Mouse (Mus musculus) embryonic facial prominence, embryonic 10.5 days (tissue): Measurements from ENCODE around the gene Slc7a4. TPM values are rescaled to one million over a fixed set of nuclear protein-coding genes. Genes with fewer than 3 reads are reported as not detected.

ENCODE experiments used
- DNase-seq: peaks from one replicate; pipeline ENCODE4 v3.0.0-alpha.2; 2017; ENCODE audit warnings: low spot score
- H3K27ac ChIP-seq: fragments of 300-500 bp; sonication (generic); replicated peaks from 2 replicates; pipeline ENCODE4 v1.5.1; 2016; ENCODE audit warnings: mild to moderate bottlenecking
- H3K27me3 ChIP-seq: fragments of 300-500 bp; sonication (generic); replicated peaks from 2 replicates; pipeline ENCODE4 v1.6.1; 2016; ENCODE audit warnings: low read depth, mild to moderate bottlenecking; ENCODE audit not compliant: poor library complexity, severe bottlenecking
- H3K36me3 ChIP-seq: fragments of 300-500 bp; sonication (generic); replicated peaks from 2 replicates; pipeline ENCODE4 v1.6.1; 2016; ENCODE audit warnings: mild to moderate bottlenecking, moderate library complexity
- H3K4me1 ChIP-seq: fragments of 300-500 bp; sonication (generic); 2 replicates; pipeline ENCODE4 v1.6.1; 2016
- H3K4me3 ChIP-seq: fragments of 300-500 bp; sonication (generic); 2 replicates; pipeline ENCODE4 v1.5.1; 2016; ENCODE audit warnings: mild to moderate bottlenecking, moderate library complexity
- H3K9me3 ChIP-seq: fragments of 300-500 bp; sonication (generic); 2 replicates; pipeline ENCODE4 v1.6.1; 2016; ENCODE audit warnings: mild to moderate bottlenecking
- WGBS: fragments of 180-500 bp; shearing (Covaris S2); methylation state at CpG from one replicate; pipeline ENCODE4 v1.1.7; 2016; 5-methylcytosine and 5-hydroxymethylcytosine counted together
- polyA plus RNA-seq: library from polyadenylated mRNA; unstranded; fragments of >200 nt; fragmentation: Nextera tagmentation; extraction: Ambion mirVana; gene quantifications from 2 replicates; pipeline ENCODE4 v1.2.1, GENCODE M21; 2016

Slc7a4 gene
- polyA plus RNA-seq, 1 experiment from 2014 or later: 1.6 TPM

DNA sequence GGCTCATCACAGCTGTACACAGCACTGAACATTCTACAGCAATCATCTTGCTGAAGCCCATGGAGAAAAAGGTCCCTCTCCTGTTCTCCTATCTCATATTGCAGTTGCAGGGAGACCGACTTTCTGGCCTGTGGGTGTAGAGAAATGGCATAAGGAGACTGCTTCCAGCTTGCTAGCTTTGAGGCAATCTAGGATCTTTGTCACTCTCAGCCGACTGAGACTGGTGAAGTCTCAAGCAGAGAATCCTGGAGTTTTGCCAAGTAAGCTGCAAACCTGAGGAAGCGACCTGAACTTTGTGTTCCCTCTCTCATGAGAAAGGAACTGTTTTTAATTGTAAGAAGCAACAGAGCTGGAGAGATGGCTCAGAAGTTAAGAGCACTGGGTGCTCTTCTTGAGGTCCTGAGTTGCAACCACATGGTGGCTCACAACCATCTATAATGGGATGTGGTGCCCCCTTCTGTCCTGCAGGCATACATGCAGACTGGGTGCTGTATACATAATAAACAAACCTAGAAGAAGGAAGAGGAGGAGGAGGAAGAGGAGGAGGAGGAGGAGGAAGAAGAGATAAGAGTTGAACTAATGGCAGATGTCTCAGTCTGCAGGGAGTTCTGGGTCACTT is 18.0 kb upstream of the Slc7a4 start:
- no peak overlapping the region for H3K27ac ChIP-seq
- H3K36me3 ChIP-seq: no peaks in the 10 kb centered on the region
- no peaks in the 10 kb centered on the region for H3K27me3 ChIP-seq
- 72% methylated on average over 3 of the region's 3 CpGs for WGBS
- H3K4me1 ChIP-seq: no peaks in the 10 kb centered on the region
- H3K9me3 ChIP-seq: no peaks in the 10 kb centered on the region
- no peak overlapping the region for H3K4me3 ChIP-seq
- DNase-seq: no peak

GRCm38 (mm10) chr16:17590731-17591130 is 7.7 kb upstream of the Slc7a4 start:
- Histone ChIP-seq H3K27me3 (no peaks in the 10 kb centered on the region), H3K4me1 (peaks cover 8% of the 10 kb centered on the region; the same call in 1 of the 2 replicates), H3K36me3 (no peaks in the 10 kb centered on the region), H3K9me3 (0 out of 2 replicates have a peak, but pooled peaks cover 3% of the 10 kb centered on the region), H3K27ac (no peak overlapping the region), H3K4me3 (no peak overlapping the region)
- DNase-seq: peak; percentile 27
- 15% methylated on average over 2 of the region's 2 CpGs for WGBS

GRCm38 (mm10) chr16:17584555-17584954 is 1.5 kb upstream of the Slc7a4 start:
- 89% methylated on average over 7 of the region's 7 CpGs for WGBS
- no peaks in the 10 kb centered on the region for H3K4me1 ChIP-seq

GRCm38 (mm10) chr16:17576825-17577215 is 6.2 kb downstream of the Slc7a4 start:
- 21% methylated on average over 8 of the region's 8 CpGs for WGBS
- H3K9me3 ChIP-seq: no peaks in the 10 kb centered on the region
- peaks cover 14% of the 10 kb centered on the region for H3K4me1 ChIP-seq
- H3K27me3 ChIP-seq: peaks cover 69% of the 10 kb centered on the region
- H3K36me3 ChIP-seq: no peaks in the 10 kb centered on the region
- no peak for DNase-seq
- no peak overlapping the region for H3K27ac ChIP-seq
- peak overlapping the region; percentile 57 for H3K4me3 ChIP-seq

More at GRCm38 (mm10) chr16:17584555-17584954, 1.5 kb upstream of the Slc7a4 start:
- no peak overlapping the region for H3K27ac ChIP-seq
- H3K9me3 ChIP-seq: 0 out of 2 replicates have a peak, but pooled peaks cover 3% of the 10 kb centered on the region
- H3K4me3 ChIP-seq: no peak overlapping the region
- H3K27me3 ChIP-seq: no peaks in the 10 kb centered on the region
- H3K36me3 ChIP-seq: no peaks in the 10 kb centered on the region
- no peak for DNase-seq

DNA sequence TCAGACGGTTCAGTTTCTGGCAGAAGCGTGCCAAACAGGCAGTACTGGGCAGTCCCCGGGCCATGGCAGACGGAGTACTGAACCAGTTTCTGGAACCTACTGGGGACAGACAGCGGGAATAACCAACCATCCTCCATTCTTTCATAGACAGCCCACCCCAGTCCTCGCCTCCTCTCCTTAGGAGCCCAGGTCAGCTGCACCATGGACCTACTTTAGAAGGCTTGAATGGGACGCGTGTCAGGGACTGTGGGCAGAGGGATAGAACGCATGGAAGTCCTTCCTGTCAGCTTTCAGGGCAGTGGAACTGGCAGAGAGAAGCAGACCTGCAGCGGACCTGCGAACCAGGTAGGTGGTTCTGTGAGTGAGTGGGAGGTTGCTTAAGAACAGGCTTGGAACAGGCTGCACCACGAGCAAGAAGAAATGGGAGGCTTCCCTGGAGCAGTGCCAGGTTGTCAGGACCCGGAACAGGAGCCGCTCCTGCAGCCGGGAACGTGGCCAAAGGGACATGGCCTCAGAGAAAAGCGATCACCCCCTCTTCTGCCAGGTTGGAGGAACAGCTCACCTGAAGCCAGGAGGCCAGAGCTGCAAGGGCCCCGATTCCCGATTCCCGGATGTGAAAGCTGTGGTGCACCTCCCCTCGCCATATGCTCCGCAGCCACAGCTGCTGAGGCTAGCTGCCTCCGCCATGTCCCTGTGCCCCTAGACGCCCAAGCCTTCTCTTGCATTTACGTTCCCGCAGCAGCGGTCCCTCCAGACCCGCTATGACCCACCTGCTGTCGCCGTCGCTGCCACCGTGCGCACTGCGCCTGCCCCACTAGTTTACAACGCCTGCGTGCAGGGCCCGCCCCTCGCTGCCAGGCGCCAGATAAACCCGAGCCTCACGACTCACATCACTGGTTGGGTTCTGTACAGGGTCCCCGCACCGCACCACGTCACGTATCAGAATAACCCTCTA is 6.9 kb downstream of the Slc7a4 start:
- H3K4me3 ChIP-seq: peak overlapping the region; percentile 57
- H3K27ac ChIP-seq: no peak overlapping the region
- no peaks in the 10 kb centered on the region for H3K36me3 ChIP-seq
- peak; percentile 39 for DNase-seq
- H3K27me3 ChIP-seq: peaks cover 74% of the 10 kb centered on the region
- H3K4me1 ChIP-seq: peaks cover 14% of the 10 kb centered on the region
- 15% methylated on average over 45 of the region's 45 CpGs for WGBS
- H3K9me3 ChIP-seq: no peaks in the 10 kb centered on the region

DNA sequence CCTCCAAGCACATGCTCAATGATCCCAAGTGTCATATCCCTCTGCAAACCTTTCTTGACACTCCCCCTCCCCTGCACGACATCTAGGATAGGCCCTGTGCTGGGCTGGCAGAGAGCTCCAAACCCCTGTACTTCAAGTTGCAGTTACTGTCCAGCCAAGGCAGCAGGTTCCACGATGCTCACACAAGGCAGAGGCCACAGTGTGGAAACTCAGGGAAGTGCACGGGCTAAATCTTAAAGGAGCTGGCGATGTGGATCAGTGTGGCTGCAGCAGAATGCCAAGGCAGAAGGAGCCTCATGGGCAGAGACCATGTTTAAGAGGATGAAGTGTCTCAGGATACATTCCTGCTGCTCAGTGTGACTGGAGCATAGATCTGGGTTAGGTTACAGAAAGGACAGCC is 16.8 kb downstream of the Slc7a4 start:
- Histone ChIP-seq H3K27me3 (peaks cover 64% of the 10 kb centered on the region), H3K9me3 (no peaks in the 10 kb centered on the region), H3K4me1 (peaks cover 15% of the 10 kb centered on the region), H3K4me3 (no peak overlapping the region), H3K36me3 (no peaks in the 10 kb centered on the region), H3K27ac (no peak overlapping the region)
- no peak for DNase-seq
- 26% methylated on average over 4 of the region's 4 CpGs for WGBS

DNA sequence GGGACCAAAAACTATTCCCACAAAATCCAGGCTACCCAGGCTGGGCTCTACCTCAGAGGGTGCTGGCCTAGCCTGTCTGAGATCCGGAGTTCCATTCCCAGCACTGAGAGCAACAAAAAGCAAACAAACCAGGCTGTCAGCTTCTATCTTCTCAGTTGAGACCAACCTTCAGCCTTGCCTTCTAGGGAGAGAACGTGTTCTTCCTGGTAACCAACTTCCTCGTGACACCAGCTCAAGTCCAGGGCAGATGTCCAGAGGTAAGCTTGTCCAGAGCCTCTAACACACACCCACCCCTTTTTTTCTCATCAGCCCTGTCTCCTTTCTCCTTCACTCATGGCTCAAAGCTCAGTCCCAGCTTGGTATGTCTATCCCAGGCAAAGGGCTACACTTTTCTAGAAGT is 18.2 kb downstream of the Slc7a4 start:
- Histone ChIP-seq H3K4me1 (peaks cover 27% of the 10 kb centered on the region), H3K27me3 (peaks cover 65% of the 10 kb centered on the region), H3K9me3 (no peaks in the 10 kb centered on the region), H3K36me3 (no peaks in the 10 kb centered on the region), H3K27ac (no peak overlapping the region), H3K4me3 (no peak overlapping the region)
- WGBS: 71% methylated on average over 3 of the region's 3 CpGs
- DNase-seq: no peak

DNA sequence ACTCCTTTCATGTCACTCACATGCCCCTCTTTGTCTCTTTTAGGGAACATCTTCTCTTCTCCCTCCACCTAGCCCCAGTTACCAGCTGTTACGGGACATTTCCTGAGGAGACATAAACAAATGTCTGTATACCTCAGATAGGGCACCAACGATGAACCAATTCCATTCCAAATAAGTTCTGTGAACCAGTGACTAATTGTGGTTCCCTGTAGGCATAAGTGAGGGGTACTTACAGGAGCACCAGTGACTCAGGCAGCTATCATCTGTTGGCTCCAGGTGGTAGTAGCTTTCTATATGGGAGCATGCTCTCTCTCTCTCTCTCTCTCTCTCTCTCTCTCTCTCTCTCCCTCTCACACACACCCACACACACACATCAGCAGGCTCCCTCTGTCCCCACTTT is 18.8 kb downstream of the Slc7a4 start:
- peaks cover 70% of the 10 kb centered on the region for H3K27me3 ChIP-seq
- H3K4me3 ChIP-seq: no peak overlapping the region
- H3K36me3 ChIP-seq: no peaks in the 10 kb centered on the region
- 82% methylated on average over 2 of the region's 2 CpGs for WGBS
- no peak for DNase-seq
- H3K4me1 ChIP-seq: peaks cover 32% of the 10 kb centered on the region
- H3K27ac ChIP-seq: no peak overlapping the region
- no peaks in the 10 kb centered on the region for H3K9me3 ChIP-seq

DNA sequence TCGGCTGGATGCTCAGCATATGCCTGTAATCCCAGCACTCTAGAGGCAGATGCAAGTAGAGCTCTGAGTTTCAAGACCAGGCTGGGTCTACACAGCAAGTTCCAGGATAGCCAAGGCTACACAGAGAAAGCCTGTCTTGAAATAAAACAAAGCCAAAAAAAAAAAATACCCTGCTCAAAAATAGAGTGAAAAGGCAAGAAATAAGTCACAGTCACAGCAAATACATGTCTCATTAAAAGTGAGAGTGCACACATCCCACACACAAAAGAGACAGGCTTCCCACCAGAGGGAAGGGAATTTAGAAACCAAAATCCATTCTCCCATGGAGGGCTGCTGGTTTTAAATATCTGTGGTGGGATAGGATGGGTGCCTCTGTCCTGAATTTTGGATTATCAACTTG is 19.4 kb downstream of the Slc7a4 start:
- H3K27ac ChIP-seq: no peak overlapping the region
- no peaks in the 10 kb centered on the region for H3K9me3 ChIP-seq
- peaks cover 39% of the 10 kb centered on the region for H3K4me1 ChIP-seq
- no peaks in the 10 kb centered on the region for H3K36me3 ChIP-seq
- H3K27me3 ChIP-seq: peaks cover 75% of the 10 kb centered on the region
- H3K4me3 ChIP-seq: no peak overlapping the region
- WGBS: 26% methylated on average over 1 of the region's 1 CpGs
- no peak for DNase-seq

DNA sequence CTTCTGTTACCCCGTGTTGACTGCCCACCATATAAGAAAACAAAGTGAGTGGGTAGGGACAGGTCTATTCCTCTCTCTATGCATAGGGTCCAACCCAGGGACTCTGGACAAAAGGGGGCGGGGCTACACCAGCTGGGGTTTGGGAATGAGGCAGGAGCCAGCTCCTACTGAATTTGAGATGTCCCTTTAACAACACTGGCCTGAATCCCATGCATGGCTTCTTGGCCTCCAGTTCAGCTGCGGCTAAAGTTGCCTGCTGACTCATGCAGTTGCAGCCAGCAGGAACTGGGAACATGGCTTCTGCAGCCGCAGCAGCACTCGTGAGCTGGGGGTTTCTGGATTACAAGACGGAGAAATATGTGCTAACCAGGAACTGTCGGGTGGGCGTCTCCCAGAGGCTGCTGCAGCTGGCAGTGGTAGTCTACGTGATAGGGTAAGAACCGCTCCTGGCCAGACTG is 21.2 kb downstream of the Slc7a4 start, which contains the start of gene P2rx6:
TSS of gene P2rx6 (plus strand) at position 135 of the 458 bp plus-strand sequence.
- WGBS: 3% methylated on average over 10 of the region's 10 CpGs
- Histone ChIP-seq H3K27me3 (peaks cover 76% of the 10 kb centered on the region), H3K36me3 (no peaks in the 10 kb centered on the region), H3K4me3 (peak within 1 kb of the TSS; percentile 48), H3K27ac (peak within 1 kb of the TSS; percentile 48), H3K9me3 (no peaks in the 10 kb centered on the region), H3K4me1 (peaks cover 46% of the 10 kb centered on the region)
- peak; percentile 63 for DNase-seq

GRCm38 (mm10) chr16:17561128-17561750 is 21.8 kb downstream of the Slc7a4 start, which contains the start of gene Lrrc74b:
Gene Lrrc74b (minus strand): TSS chr16:17561247.
- peak; percentile 87 for DNase-seq
- Histone ChIP-seq H3K36me3 (no peaks in the 10 kb centered on the region), H3K9me3 (no peaks in the 10 kb centered on the region), H3K27me3 (peaks cover 79% of the 10 kb centered on the region), H3K4me1 (peaks cover 46% of the 10 kb centered on the region), H3K4me3 (peak within 1 kb of the TSS; percentile 48), H3K27ac (peak within 1 kb of the TSS; percentile 48)
- 1% methylated on average over 22 of the region's 22 CpGs for WGBS

GRCm38 (mm10) chr16:17559396-17560027 is 23.5 kb downstream of the Slc7a4 start:
- WGBS: 65% methylated on average over 9 of the region's 9 CpGs
- H3K27me3 ChIP-seq: peaks cover 71% of the 10 kb centered on the region
- no peak for DNase-seq
- peak overlapping the region; percentile 42 for H3K4me3 ChIP-seq
- H3K27ac ChIP-seq: peak overlapping the region; percentile 76
- peaks cover 57% of the 10 kb centered on the region for H3K4me1 ChIP-seq
- H3K9me3 ChIP-seq: no peaks in the 10 kb centered on the region
- H3K36me3 ChIP-seq: no peaks in the 10 kb centered on the region
